Mouse (Mus musculus) gastrocnemius, postnatal 36 days (tissue): ENCODE measurements at regions not wholly inside any gene's neighbourhood (a gene's known extent, or its start where the extent isn't known, plus 50 kb on each side); places are given as distances from the start of the nearest gene placed in this dataset.

ENCODE experiments used
- DNase-seq, 2 experiments: peaks; one replicate each; pipeline ENCODE4 v3.0.0; 2022
- intact Hi-C: fragments of 180-260 bp; cut with DNase I; formaldehyde crosslinking; loops from one replicate; pipeline ENCODE4 v1.15.1; 2025

DNA sequence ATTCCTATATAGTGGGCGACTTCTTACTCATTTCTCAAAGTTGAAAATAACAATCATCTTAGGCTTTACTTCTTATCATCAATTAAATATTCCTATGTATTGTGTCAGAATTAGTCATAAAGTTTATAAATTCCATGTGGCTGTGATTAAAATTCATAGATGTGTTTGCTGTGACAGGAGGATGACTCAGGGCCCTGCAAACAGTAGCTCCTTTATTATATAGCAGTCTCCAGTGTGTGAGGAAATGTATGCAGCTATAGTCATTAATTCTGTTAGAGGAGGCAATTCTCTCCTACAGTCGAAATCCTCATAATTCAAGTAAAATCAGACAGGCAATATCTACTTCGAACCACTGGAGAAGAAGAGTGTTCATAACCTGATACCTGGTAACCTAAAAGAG, 121.7 kb upstream of the Ahr start:
- intact Hi-C loops = no loop called here
- DNase-seq = no peak

- DNase-seq = no peak
- intact Hi-C loops = no loop called here
Observed at GRCm38 (mm10) chr12:35649772-35650171, 114.9 kb upstream of the Ahr start.

- intact Hi-C loops = no loop called here
- DNase-seq = no peak
Observed at GRCm38 (mm10) chr12:35642473-35642872, 107.6 kb upstream of the Ahr start.

DNA sequence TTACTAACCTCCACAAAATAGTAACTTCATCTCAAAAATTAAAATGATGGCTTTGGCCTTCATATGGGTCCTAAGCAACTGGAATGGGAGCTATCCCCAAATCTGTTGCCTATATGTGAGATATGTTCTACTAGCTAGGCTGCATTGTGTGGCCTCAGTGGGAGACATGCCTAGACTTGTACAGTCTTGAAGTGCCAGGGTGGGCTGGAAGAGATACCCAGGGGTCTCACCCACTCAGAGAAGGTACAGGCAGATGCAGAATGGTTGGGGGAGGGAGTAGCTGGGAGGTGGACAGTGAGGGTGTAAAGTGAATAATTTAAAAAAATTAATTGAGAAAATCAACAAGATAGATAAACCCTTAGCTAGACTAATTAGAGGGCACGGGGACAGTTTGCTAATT, 106.9 kb upstream of the Ahr start:
- intact Hi-C loops = no loop called here
- no peak for DNase-seq

- intact Hi-C loops = no loop called here
- no peak for DNase-seq
Observed at GRCm38 (mm10) chr12:35640911-35641345, 106.1 kb upstream of the Ahr start.

- DNase-seq = no peak
- intact Hi-C loops = no loop called here
Observed at GRCm38 (mm10) chr12:35623484-35623883, 88.6 kb upstream of the Ahr start.

- no peak for DNase-seq
- intact Hi-C loops = no loop called here
Observed at GRCm38 (mm10) chr12:35614885-35615284, 80.0 kb upstream of the Ahr start.

DNA sequence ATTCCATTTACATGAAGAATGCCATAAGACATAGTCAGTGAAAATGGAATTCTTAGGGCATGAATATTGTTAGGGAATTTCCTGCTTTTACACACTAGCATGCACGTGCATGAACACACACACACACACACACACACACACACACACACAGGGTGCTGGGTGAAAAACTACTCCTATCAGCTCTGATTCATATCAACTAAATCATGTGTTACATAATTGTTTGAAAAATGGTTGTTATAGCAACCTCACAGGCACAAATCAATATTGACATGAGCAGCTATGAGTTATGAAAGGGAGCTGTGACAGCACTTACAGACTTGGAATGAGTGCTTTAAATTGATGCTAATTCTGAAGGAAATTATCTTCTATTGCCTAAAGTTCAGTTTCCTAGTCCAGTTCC, 72.8 kb upstream of the Ahr start:
- intact Hi-C loops = no loop called here

DNA sequence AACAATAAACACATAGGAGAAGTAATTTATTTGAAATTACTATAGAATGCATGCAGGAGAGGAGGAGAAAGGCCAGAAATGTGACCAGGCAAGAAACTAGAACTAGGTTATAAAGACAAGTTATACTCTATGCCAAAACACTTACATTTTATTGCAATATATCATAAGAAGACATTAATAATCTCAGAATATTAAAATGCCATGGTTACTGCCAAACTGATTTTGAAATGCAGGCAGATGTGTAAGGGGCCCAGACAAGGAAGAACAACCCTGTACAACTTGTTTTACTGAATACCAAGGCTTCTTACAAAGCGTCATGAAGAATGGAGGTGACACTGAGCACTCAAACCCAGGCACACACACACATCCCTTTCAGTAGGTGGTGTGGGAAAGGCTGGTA, 68.9 kb upstream of the Ahr start:
- DNase-seq = no peak
- intact Hi-C loops = no loop called here

More for the DNA sequence above, 72.8 kb upstream of the Ahr start:
- DNase-seq = no peak

DNA sequence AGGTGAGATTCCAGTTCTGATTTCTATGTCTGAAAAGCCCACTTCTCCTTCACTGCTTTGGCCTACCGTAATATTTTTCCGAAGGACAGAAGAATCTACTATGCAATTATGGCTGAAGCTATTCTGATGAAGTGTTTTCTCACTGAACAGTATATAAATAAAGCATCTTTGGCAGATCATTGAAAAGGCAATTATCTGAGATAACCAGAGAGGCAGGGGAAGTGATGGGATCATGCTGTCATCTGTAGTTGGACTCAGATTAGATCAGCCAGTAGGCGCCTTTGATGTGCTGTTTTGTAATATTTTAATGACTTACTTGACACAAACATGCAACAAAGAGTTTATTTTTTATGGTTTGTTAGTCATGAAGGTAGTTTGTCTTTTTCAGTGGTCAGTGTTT, 67.8 kb upstream of the Ahr start:
- no peak for DNase-seq
- intact Hi-C loops = no loop called here

- DNase-seq = no peak
- intact Hi-C loops = no loop called here
Observed at GRCm38 (mm10) chr12:35598298-35598697, 63.5 kb upstream of the Ahr start.

GRCm38 (mm10) chr12:35592866-35593265, 58.0 kb upstream of the Ahr start:
- intact Hi-C loops = no loop called here
- DNase-seq = no peak
